In the genomic region with DNA sequence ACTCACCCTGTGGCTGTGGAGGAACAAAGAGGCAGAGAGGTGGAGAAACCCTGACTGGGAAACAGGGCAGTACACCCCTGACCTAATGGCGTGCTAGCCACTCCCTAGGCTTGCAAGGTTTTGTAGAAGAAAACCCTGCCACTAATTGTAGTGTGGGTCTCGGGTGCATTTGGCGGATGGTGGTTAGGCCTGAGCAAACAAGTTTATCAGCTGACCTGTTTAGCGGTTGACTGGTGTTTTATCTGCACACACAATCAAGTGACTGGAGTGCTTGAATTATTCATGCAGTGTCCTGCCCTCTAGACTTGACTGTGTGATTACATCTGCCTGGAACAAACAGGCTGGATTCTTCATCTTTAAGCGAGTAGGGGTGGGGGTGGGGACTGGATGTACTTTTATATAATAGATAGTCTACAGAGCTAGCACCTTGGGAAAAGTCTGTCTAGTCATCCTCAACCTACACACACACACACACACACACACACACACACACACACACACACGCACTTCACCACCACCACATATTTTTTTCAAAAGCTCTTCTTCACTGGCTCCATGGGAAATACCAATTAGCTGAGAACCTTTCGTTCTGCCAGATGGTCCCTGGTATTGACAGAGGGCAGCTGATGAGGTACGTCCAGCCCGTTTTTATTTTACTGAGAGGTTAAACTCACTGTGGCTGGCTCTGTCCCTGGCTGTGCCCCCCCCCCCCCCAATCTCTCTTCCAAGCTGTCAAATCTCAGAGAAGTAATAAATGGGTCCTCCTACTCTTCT, we compare ENCODE assay signal across 8 mouse cellular contexts. TPM values are rescaled to one million over a fixed set of nuclear protein-coding genes. Genes with fewer than 3 reads are reported as not detected.
DNase-seq lines count a peak whose midpoint lies in the region; ATAC-seq lines count a peak whose summit lies in the region.

No protein-coding gene starts in this region.

- DNase-seq in heart, postnatal 25 days (ENCODE audit: low spot score): no peak
- DNase-seq in embryonic facial prominence, embryonic 14.5 days (ENCODE audit: low spot score): peak; percentile 72
- DNase-seq in kidney, adult 8-10 months: peak; percentile 55 to 82
- no peak for DNase-seq in left cerebral cortex, postnatal 4 days
- DNase-seq in B cell, adult 2 months: no peak
- DNase-seq in Muller cell, postnatal 12 days (ENCODE audit: inconsistent ontology term): no peak

- H3K9me3 ChIP-seq in heart, embryonic 11.5 days (replicated peaks; ENCODE audit: control insufficient read depth, low read length): no peaks in the 10 kb centered on the region
- no peaks in the 10 kb centered on the region for H3K9me3 ChIP-seq in embryonic facial prominence, embryonic 14.5 days (ENCODE audit: control insufficient read depth, low read length)
- no peaks in the 10 kb centered on the region for H3K9me3 ChIP-seq in midbrain, embryonic 16.5 days (replicated peaks; ENCODE audit: control insufficient read depth, low read length, poor library complexity, severe bottlenecking)

- H3K4me1 ChIP-seq in heart, embryonic 11.5 days (ENCODE audit: control insufficient read depth, insufficient read depth, low read length): peaks cover 75% of the 10 kb centered on the region
- H3K4me1 ChIP-seq in embryonic facial prominence, embryonic 14.5 days (ENCODE audit: control insufficient read depth, insufficient read depth, low read length): peaks cover 62% of the 10 kb centered on the region
- H3K4me1 ChIP-seq in midbrain, embryonic 16.5 days (ENCODE audit: control insufficient read depth, insufficient read depth, low read length): peaks cover 77% of the 10 kb centered on the region

- intact Hi-C loops in heart, postnatal 25 days (cut with DNase I): no loop called here
- intact Hi-C loops in left cerebral cortex, postnatal 4 days (cut with DNase I): loop anchor here (10.0 kb wide), 2 partner anchors 333 to 483 kb away; no protein-coding TSS in a partner anchor

- H3K36me3 ChIP-seq in heart, embryonic 11.5 days (ENCODE audit: control insufficient read depth, insufficient read depth, low read length): no peaks in the 10 kb centered on the region
- peaks cover 56% of the 10 kb centered on the region for H3K36me3 ChIP-seq in embryonic facial prominence, embryonic 14.5 days (ENCODE audit: control insufficient read depth, insufficient read depth, low read length)
- H3K36me3 ChIP-seq in midbrain, embryonic 16.5 days (ENCODE audit: control insufficient read depth, insufficient read depth, low read length): no peaks in the 10 kb centered on the region

- no peak overlapping the region for H3K4me3 ChIP-seq in heart, embryonic 11.5 days (ENCODE audit: low read depth, low read length)
- H3K4me3 ChIP-seq in embryonic facial prominence, embryonic 14.5 days (ENCODE audit: low read depth, low read length): peak overlapping the region; percentile 86; the same call in 1 of the 2 replicates
- peak overlapping the region; percentile 30 for H3K4me3 ChIP-seq in midbrain, embryonic 16.5 days (ENCODE audit: low read depth, low read length)

- peaks cover 38% of the 10 kb centered on the region for H3K27me3 ChIP-seq in heart, embryonic 11.5 days (ENCODE audit: control insufficient read depth, insufficient read depth, low read length)
- no peaks in the 10 kb centered on the region for H3K27me3 ChIP-seq in embryonic facial prominence, embryonic 14.5 days (replicated peaks; ENCODE audit: control insufficient read depth, insufficient read depth, low read length)
- H3K27me3 ChIP-seq in midbrain, embryonic 16.5 days (ENCODE audit: control insufficient read depth, insufficient read depth, low read depth, low read length): no peaks in the 10 kb centered on the region

- H3K27ac ChIP-seq in heart, embryonic 11.5 days (ENCODE audit: low read depth, low read length): no peak overlapping the region
- no peak overlapping the region for H3K27ac ChIP-seq in embryonic facial prominence, embryonic 14.5 days (replicated peaks; ENCODE audit: low read depth, low read length)
- H3K27ac ChIP-seq in midbrain, embryonic 16.5 days (ENCODE audit: low read length): peak overlapping the region; percentile 30; the same call in 1 of the 2 replicates

- H3K9ac ChIP-seq in heart, embryonic 11.5 days (ENCODE audit: low read depth, low read length): no peak overlapping the region
- no peak overlapping the region for H3K9ac ChIP-seq in embryonic facial prominence, embryonic 14.5 days (ENCODE audit: low read depth, low read length)
- H3K9ac ChIP-seq in midbrain, embryonic 16.5 days (ENCODE audit: low read depth, low read length): peak overlapping the region; percentile 51

- peak overlapping the region; percentile 38 for H3K4me2 ChIP-seq in heart, embryonic 11.5 days
- H3K4me2 ChIP-seq in embryonic facial prominence, embryonic 14.5 days (ENCODE audit: low read depth, low read length): peak overlapping the region; percentile 95
- peak overlapping the region; percentile 94 for H3K4me2 ChIP-seq in midbrain, embryonic 16.5 days (ENCODE audit: low read length)

- no peak for ATAC-seq in heart, embryonic 11.5 days (replicated peaks; ENCODE audit: insufficient number of reproducible peaks, low FRiP score, low TSS enrichment)
- ATAC-seq in embryonic facial prominence, embryonic 14.5 days (ENCODE audit: low read depth): no peak
- no peak for ATAC-seq in midbrain, embryonic 16.5 days

- WGBS in heart, embryonic 11.5 days (ENCODE audit: insufficient replicate concordance): 23% methylated on average over 9 of the region's 9 CpGs
- WGBS in embryonic facial prominence, embryonic 14.5 days: 30% methylated on average over 9 of the region's 9 CpGs
- 7% methylated on average over 9 of the region's 9 CpGs for WGBS in midbrain, embryonic 16.5 days

RNA-seq across cellular contexts. Expression of gene Tle3, which starts 5.7 kb away (rescaled TPM):
- polyA plus RNA-seq in heart, embryonic 11.5 days (2014; fragmentation: Nextera tagmentation; extraction: Ambion mirVana): 9.3 and 11.4 TPM in 2 replicates
- 10 to 100 TPM; 15.5 to 17.4 TPM for total RNA-seq in heart, postnatal 25 days (2021)
- 25.5 and 31.4 TPM in 2 replicates for polyA plus RNA-seq in embryonic facial prominence, embryonic 14.5 days (2014; fragmentation: Nextera tagmentation; extraction: Ambion mirVana)
- polyA plus RNA-seq in midbrain, embryonic 16.5 days (2015; fragmentation: Nextera tagmentation; extraction: Ambion mirVana): 27.4 and 29.7 TPM in 2 replicates
- total RNA-seq in left cerebral cortex, postnatal 4 days (2021): 100 to 1,000 TPM; 102 to 112 TPM

Comparison
In these comparisons a context has a peak if more than half of its experiments do, and no peak if none do; other contexts are left out.
1. H3K4me2 ChIP-seq: peak in every context shown above with its lines; median percentile 95 in embryonic facial prominence, embryonic 14.5 days; 94 in midbrain, embryonic 16.5 days; 38 in heart, embryonic 11.5 days.
2. DNase-seq: peak in embryonic facial prominence, embryonic 14.5 days (single experiment) and kidney, adult 8-10 months (2 of 2); none in heart, postnatal 25 days (single experiment), left cerebral cortex, postnatal 4 days (single experiment), B cell, adult 2 months (0 of 2) and Muller cell, postnatal 12 days (single experiment).